Mouse (Mus musculus): Measurements from ENCODE around the gene Tedc2.
A peak's percentile ranks its signal among the peaks of the same experiment; 100 is the strongest.

The Tedc2 gene

DNA sequence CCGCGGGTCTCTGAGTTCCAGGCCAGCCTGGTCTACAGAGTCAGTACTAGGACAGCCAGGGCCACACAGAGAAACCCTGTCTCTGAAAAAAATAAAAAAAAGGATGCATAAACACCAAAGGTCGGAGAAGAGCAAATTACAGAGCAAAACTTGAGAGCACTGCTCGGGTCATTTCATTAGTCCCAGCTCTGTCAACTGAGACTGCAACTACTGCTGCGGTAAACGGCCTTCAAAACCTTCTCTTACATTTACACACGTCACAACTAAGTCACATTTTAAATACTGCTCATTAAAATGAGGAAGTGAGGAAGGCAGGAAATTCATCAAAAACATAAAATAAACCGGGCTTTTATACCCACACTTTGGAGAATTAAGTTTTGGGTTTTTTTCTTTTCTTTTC is 27.8 kb downstream of the Tedc2 start:
- DNase-seq (ENCODE audit: low spot score), result no peak

DNA sequence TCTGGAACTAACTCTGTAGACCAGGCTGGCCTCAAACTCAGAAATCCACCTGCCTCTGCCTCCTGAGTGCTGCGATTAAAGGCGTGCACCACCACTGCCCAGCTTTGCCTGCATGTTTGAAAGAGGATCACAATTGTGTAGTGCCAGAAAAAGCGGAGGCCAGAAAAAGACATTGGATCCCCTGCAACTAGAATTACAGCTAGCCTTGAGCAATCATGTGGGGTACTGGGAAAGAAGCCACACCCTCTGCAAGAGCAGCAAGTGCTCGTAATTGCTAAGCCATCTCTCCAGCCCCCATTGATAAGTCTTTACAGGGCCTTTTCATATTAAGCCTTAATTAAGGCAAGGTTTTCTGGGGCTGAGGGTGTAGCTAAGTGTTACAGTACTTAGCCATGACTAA is 29.2 kb downstream of the Tedc2 start:
- DNase-seq (ENCODE audit: low spot score), result no peak

DNA sequence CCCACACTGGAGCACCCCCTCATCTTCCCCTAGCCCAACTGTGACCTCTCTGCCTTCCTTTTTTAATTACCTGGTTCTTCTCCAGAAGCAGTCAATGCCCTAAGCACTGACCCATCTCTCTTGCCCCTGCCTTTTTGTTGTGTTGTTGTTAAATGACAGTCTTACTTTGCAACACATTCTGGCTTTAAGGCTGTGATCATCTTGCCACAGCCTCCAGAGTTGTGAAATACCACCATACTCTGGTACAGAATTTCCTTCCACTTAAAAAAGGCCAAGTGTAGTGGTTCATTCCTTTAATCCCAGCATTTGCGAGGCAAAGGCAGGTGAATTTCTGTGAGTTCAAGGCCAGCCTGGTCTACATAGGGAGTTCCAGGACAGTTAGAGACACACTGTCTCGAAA is 29.7 kb downstream of the Tedc2 start:
- DNase-seq (ENCODE audit: low spot score), result no peak

DNA sequence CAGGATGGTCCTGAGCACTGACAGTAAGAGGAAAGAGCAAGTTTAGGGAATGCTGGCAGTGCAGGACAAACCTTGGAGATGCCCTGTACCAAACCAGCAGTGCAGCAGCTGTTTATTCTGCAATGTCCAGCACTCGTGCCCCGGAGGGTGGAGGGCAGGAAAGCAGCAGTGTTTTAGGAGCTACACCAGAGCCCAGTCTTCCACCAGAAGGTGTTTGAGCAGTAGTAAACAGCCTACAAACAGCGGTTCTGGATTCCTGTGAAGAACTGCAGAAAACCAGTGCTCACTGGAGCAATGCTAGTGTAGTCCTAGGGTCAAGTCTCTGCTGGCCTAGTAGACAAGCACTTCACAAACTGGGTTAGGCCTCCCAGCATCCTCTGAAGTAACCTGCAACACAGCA is 46.4 kb downstream of the Tedc2 start:
- no peak for DNase-seq (ENCODE audit: low spot score)

DNA sequence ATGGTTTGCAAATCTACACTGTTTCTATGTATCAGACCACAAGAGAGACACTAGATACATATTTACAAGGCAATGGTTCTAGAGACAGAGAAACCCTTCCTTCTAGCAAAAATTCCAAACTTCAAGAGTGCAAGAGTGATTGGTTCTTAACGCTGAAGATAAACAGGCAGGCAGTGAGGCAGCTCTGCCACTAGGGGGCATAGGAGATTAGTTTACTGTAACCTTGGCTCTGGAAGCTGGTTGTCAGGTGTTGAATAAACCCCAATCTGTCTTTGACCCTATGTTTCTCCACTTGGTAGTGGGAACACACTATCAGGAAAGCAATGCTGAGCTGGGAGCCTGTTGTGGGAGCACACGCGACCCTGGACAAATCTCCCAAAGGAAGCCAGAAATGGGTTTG is 47.2 kb downstream of the Tedc2 start:
- peak; percentile 86 for DNase-seq (ENCODE audit: low spot score)

DNA sequence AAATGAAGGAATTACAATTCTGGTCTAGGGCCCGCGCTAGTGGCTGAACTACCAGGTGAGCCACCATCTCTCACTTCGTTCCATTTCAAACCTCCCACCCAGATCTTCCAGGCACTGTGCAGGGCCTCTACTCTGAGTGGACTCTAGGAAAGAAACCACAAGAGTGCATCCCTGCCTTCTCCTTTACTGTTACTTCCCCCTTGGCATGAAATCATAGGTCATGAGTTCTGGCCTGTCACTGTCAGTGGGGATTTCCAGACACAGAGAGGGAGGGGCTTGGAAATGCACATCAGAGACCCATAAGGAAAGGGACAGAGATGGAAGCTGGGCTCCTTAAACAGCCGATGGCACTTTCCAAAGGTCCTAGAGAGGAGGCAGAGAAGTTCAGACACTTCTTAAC is 48.9 kb downstream of the Tedc2 start:
- DNase-seq (ENCODE audit: low spot score), result no peak

DNA sequence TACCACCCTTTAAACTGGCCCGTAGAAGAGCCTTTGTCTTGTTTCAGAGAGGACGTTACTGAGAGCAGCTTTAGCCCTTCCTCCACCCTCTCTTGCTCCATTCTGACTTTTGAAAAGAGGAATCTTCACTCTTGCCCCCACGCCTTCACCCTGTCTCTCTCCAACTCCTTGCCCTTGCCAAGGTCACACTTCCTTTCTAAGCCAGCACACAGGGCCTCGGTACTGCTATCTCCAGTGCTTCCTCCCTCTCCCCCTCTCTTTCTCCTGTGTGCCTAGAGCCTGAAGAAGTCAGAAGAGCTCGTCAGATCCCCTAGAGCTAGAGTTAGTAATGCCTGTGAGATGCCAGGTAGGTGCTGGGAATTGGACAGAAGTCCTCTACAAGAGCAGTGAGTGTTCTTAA is 49.9 kb downstream of the Tedc2 start:
- DNase-seq (ENCODE audit: low spot score), result no peak

DNA sequence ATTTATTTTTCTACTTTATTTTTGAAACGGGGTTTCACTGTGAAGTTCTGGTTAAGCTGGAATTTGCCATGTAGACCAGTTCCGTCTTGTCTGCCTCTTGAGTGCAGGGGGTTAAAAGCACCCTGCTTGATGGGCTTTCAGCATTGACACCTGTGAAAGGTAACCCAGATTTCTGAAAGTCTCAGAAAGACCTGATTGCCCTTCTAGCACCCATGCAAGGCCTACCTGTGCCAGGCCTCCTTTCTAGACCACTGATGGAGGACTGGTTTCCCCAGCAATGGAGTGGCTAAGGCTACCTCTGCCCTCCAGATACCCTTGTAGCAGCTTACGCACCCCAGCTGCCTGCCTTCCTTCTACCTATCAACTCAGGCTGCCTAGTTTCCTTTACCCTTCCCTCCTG is 50.5 kb downstream of the Tedc2 start:
- no peak for DNase-seq (ENCODE audit: low spot score)

DNA sequence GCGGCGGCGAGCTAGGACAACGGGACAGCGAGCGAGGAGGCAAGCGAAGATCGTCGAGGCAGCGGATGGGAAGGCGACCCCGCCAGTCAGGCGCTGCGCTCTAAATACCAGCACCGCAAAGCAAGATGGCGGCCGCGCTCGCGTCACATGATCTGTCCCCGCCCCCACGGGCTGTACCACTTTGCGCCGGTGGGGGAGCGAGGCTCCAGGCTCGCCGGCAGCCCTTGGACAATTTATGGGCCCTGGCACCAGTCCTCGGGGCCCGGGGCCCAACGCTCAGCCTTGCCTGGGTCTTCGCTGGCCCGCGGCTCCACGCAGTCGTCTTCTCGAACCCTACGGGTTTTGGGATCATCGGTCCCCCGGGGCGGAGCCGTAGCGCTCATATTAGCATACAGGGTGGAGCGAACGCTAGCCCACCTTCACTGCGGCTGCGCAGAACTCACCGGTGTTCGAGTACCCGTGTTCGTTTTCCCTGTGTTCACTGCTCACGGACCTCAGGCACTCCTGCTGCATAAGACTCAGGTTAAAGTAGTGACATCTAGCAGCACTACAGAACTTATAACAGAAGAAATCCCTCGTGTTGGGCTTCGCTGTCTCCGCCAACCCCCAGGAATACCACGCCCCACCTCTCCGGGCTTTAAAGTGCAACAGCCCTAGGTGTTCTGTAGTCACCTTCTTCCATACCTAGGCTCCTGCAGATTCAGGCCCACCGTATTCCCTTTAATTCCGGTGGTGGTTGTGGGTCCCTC is 51.2 kb downstream of the Tedc2 start, which contains the start of gene Atp6v0c:
Atp6v0c (minus strand) TSS at position 386 of the 749 bp plus-strand sequence.
- DNase-seq (ENCODE audit: low spot score), result peak; percentile 97

DNA sequence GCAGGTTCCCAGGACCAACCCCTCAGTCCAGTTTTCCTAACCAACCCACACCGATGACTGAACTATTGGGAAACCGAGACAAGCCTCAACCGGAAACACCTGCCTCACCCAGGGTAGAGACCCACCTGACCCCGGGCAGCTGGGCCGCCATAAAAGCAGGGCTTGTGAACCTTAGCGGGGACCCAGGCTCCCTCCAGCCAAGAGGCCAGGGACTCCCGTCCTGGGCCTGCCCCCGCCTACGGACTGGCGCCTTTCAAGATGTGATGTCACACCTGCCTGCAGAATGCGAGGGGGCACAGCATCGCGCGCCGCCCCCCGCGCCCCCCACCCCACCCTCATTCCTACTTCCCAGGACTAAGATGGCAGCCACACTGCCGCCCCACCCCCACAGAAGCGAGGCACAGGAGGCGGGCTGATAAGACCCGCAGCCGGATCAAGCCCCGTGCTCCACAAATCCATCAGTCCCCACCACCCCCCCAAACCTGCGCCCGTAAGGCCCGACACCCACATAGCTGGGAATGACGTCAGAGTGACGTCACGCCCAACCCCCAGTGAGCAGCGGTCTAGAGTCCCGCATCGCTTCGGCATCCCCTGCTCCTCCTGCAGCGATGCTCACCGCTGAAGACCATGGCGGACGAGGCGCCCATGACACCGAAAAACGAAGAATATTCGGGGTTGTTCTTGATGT is 51.9 kb downstream of the Tedc2 start:
- peak; percentile 75 for DNase-seq (ENCODE audit: low spot score)

DNA sequence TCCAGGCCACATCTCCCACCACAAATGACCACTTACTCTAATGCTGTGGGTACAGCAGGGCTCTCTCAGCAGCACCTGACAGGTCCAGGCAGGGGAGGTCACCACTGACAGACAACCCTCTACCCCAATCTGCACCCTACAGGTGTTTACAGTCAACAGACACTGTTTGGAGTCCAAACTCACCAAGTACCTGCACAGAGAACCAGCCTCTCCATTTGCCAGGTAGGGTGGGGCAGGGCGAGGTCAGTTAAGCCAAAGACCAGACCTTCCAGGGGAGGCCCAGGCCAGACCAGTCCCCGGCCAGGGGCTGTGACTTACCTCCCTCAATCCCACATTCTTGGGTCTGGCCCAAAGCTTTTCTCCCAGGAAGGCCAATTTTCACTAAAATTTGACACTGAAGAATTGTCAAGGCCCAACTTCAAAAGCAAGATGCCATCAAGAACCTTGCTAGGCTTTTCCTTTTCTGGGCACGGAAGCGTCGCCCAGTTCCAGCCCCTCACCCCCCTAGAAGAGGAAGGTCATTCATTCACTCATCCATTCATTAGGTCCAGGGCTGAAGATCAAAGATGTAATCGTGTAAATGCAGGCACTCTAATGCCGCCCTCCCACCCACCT is 52.7 kb downstream of the Tedc2 start:
- no peak for DNase-seq (ENCODE audit: low spot score)

DNA sequence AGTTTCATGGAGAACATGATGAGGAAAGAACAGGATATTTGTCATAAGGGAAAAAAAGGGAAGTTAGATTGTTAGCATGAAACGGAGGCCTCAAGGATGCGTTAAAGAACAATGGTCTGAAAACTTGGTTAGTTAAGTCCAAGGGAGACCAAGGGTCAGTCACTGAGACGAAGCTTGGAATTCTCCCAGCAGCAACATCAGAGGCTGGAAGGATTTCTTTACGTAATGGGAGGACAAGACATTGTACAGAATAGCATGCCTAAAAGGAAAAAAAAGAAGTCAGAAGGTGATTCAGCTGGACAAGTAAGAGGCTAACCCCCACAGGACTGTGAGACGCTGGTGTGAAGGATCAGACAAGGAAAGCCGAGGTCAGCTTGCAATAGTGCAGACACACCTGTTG is 53.5 kb downstream of the Tedc2 start:
- no peak for DNase-seq (ENCODE audit: low spot score)

All from embryo, embryonic 10 days (tissue).